Mouse (Mus musculus) liver, adult 2 months (tissue): ENCODE data around the gene Wnt9a.

Experiments
- CTCF ChIP-seq: fragments of 200-500 bp; IDR thresholded peaks from 2 replicates; pipeline ENCODE4 v1.5.1; 2011; ENCODE audit warnings: low read depth, low read length, control low read depth
- POLR2A ChIP-seq: fragments of 200-500 bp; IDR thresholded peaks from 2 replicates; pipeline ENCODE4 v1.6.1; 2011; ENCODE audit warnings: low read length, control low read depth; ENCODE audit not compliant: insufficient read depth; ENCODE audit errors: extremely low read depth

DNA sequence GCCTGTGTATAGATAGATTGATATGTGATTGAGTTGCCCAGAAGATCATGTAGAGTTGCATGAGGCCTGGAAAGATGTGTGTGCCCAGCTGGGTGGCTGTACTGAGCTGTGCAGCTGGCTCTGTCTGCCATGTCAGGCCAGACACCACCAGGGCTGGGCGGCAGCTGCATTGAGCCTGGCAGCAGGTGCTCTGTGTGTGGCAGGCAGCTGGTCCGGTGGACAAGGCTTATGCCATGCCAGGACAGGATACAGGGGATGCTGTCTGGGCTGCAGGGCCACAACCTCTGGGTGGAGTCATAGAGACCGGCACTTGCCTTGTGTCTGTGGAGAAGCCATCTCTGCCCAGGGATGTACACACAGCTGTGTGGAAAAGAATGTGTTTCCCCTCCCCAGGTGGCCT, 16.3 kb downstream of the Wnt9a start:
- no peak for TF ChIP-seq CTCF
- TF ChIP-seq POLR2A, result no peak
